Mouse (Mus musculus): ENCODE measurements around the gene Tnfsf12.

Gene Tnfsf12

DNA sequence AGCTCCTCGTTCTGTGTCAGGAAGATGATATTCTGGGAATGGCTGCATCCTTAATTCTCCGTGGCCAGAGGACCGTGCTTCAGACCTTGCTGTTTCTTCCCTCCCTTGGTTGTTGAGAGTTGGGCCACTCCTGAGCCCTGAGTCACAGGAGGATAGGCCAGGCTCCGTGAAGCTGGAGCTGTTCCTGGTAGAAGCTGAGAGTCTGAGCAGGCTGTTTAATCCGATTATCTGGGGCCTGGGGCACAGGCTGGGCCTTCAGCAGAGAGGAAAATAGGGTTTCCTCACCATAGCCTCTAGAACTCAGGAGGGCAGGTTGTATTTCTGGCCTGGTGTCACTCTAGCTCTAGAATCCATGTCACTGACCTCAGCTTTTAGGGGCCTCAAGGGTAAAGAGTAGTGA, 42.2 kb downstream of the Tnfsf12 start:
- DNase-seq (ENCODE audit: low spot score): no peak

DNA sequence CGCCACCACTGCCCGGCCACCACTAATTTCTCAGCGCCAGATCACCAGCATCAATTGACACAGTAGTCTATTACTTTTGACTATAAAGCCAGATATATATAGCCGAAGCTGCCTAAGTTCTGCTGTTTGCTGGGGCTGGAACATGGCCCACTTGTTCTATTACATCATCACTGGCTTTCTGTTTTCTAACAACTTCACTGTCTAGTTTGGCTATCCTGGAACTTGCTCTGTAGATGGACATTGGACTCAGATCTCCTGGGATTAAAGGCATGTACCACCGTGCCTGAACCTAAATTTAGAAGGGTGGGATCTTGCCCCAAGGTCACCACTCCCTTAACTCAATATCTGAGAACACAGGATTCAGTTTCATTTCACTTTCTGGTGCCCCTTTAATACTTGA, 49.8 kb downstream of the Tnfsf12 start:
- DNase-seq (ENCODE audit: low spot score): no peak
